Mouse (Mus musculus): ENCODE data around the gene Pirt. TPM values are rescaled to one million over a fixed set of nuclear protein-coding genes. Genes with fewer than 3 reads are reported as not detected.

Gene Pirt
- polyA plus RNA-seq, 1 experiment from 2014 or later: 0.12 TPM

- Histone ChIP-seq H3K4me2 (ENCODE audit: low read length) (no peak overlapping the region), H3K4me1 (replicated peaks; ENCODE audit: insufficient read depth, low read length) (no peaks in the 10 kb centered on the region), H3K27ac (no peak overlapping the region), H3K27me3 (ENCODE audit: insufficient read depth, low read length) (no peaks in the 10 kb centered on the region), H3K9ac (ENCODE audit: low read depth, low read length) (no peak overlapping the region), H3K9me3 (replicated peaks; ENCODE audit: low read length) (no peaks in the 10 kb centered on the region), H3K4me3 (replicated peaks; ENCODE audit: low read depth, low read length) (no peak overlapping the region), H3K36me3 (ENCODE audit: insufficient read depth, low read length) (no peaks in the 10 kb centered on the region)
- no peak for TF ChIP-seq CTCF (IDR thresholded peaks at IDR 0.05; ENCODE audit: low read depth)
- DNase-seq (ENCODE audit: low spot score): no peak
- no peak for ATAC-seq (replicated peaks; ENCODE audit: low FRiP score, low read depth)
- 100% methylated on average over 1 of the region's 1 CpGs for WGBS
These were observed 51.7 kb downstream of the Pirt start for GRCm38 (mm10) chr11:66963462-66963861.

DNA sequence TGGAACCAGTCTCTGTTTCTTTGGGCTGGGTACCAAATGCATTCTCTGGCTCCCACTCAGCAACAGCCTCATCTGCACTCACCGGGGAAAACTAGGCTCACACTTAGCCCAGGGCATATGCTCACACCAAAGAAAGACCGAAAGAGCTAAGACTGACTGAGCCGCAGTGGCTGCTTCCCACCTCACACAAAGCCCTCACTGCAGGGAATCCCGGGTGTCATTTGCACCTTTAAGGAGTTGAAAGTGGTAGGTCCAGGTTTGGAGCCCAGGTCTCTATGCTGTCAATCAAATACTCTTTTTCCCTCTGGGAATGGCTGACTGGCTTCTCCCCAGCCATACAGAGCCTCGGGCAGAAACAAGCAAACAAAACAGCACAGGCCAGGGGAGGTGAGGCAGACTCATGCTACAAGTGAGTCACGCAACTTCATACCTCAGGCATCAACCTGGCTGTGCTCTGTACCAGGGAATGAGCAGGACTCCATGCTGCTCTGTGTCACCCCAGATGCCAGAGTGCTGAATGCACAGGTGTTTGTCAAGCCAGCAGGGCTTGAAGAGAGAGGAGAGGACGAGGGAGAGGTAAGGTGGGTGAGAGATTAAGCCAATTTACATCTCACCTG, 54.8 kb downstream of the Pirt start:
- DNase-seq (ENCODE audit: low spot score): no peak
- WGBS: 15% methylated on average over 7 of the region's 7 CpGs
- TF ChIP-seq CTCF (IDR thresholded peaks at IDR 0.05; ENCODE audit: low read depth): no peak

GRCm38 (mm10) chr11:66968575-66968974, 56.8 kb downstream of the Pirt start:
- H3K9me3 ChIP-seq (replicated peaks; ENCODE audit: low read length): no peaks in the 10 kb centered on the region
- TF ChIP-seq CTCF (IDR thresholded peaks at IDR 0.05; ENCODE audit: low read depth): no peak
- H3K4me1 ChIP-seq (replicated peaks; ENCODE audit: insufficient read depth, low read length): no peaks in the 10 kb centered on the region
- ATAC-seq (replicated peaks; ENCODE audit: low FRiP score, low read depth): no peak
- H3K9ac ChIP-seq (ENCODE audit: low read depth, low read length): no peak overlapping the region
- no peak for DNase-seq (ENCODE audit: low spot score)
- no peaks in the 10 kb centered on the region for H3K36me3 ChIP-seq (ENCODE audit: insufficient read depth, low read length)
- no peaks in the 10 kb centered on the region for H3K27me3 ChIP-seq (ENCODE audit: insufficient read depth, low read length)
- 83% methylated on average over 1 of the region's 1 CpGs for WGBS
- no peak overlapping the region for H3K4me2 ChIP-seq (ENCODE audit: low read length)
- H3K27ac ChIP-seq: no peak overlapping the region
- no peak overlapping the region for H3K4me3 ChIP-seq (replicated peaks; ENCODE audit: low read depth, low read length)

More for the DNA sequence above, 54.8 kb downstream of the Pirt start:
- H3K27ac ChIP-seq: no peak overlapping the region
- ATAC-seq (replicated peaks; ENCODE audit: low FRiP score, low read depth): no peak
- no peaks in the 10 kb centered on the region for H3K27me3 ChIP-seq (ENCODE audit: insufficient read depth, low read length)
- H3K36me3 ChIP-seq (ENCODE audit: insufficient read depth, low read length): no peaks in the 10 kb centered on the region
- H3K4me1 ChIP-seq (replicated peaks; ENCODE audit: insufficient read depth, low read length): no peaks in the 10 kb centered on the region
- no peaks in the 10 kb centered on the region for H3K9me3 ChIP-seq (replicated peaks; ENCODE audit: low read length)
- H3K4me2 ChIP-seq (ENCODE audit: low read length): no peak overlapping the region
- H3K4me3 ChIP-seq (replicated peaks; ENCODE audit: low read depth, low read length): no peak overlapping the region
- H3K9ac ChIP-seq (ENCODE audit: low read depth, low read length): no peak overlapping the region

- WGBS: 74% methylated on average over 3 of the region's 3 CpGs
- no peaks in the 10 kb centered on the region for H3K4me1 ChIP-seq (replicated peaks; ENCODE audit: insufficient read depth, low read length)
- ATAC-seq (replicated peaks; ENCODE audit: low FRiP score, low read depth) (no peak), DNase-seq (ENCODE audit: low spot score) (no peak)
- H3K27ac ChIP-seq: no peak overlapping the region
- no peak overlapping the region for H3K9ac ChIP-seq (ENCODE audit: low read depth, low read length)
- no peak overlapping the region for H3K4me3 ChIP-seq (replicated peaks; ENCODE audit: low read depth, low read length)
- H3K36me3 ChIP-seq (ENCODE audit: insufficient read depth, low read length): no peaks in the 10 kb centered on the region
- no peaks in the 10 kb centered on the region for H3K27me3 ChIP-seq (ENCODE audit: insufficient read depth, low read length)
- no peaks in the 10 kb centered on the region for H3K9me3 ChIP-seq (replicated peaks; ENCODE audit: low read length)
- no peak overlapping the region for H3K4me2 ChIP-seq (ENCODE audit: low read length)
- TF ChIP-seq CTCF (IDR thresholded peaks at IDR 0.05; ENCODE audit: low read depth): no peak
These were observed 61.7 kb downstream of the Pirt start for GRCm38 (mm10) chr11:66973507-66973906.

DNA sequence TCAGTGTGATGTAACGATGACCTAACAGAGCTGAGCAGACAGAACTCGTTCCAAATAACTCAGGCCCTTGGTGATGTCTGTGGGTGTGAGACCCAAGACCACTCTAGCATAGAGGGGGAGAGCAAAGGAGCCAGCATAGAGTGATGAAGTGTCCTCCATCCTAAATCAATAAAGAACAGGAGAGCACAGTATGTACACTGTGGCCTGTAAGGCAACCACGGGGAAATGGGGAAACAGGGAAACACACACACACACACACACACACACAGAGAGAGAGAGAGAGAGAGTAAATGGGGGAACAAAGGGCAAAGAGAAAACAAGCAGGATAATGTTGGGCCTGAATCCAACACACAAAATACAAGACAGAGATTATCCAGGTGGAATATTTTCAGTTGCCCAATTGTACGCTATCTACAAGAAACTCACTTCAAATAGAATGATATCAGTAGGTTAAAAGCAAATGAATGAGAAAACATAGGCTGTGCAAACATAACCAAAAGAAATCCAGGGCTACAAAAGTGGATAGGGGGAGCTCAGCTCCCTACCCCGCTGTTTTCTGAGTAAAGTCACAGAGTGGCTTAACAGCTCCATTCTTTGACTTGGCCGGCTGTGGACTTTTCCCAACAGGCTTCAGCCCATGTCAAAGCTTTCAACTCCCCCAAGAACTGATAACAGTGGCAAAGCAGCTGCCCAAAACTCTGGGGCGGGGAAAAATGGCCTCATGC, 64.0 kb downstream of the Pirt start:
- no peak overlapping the region for H3K4me2 ChIP-seq (ENCODE audit: low read length)
- H3K4me3 ChIP-seq (replicated peaks; ENCODE audit: low read depth, low read length): no peak overlapping the region
- H3K4me1 ChIP-seq (replicated peaks; ENCODE audit: insufficient read depth, low read length): no peaks in the 10 kb centered on the region
- no peak overlapping the region for H3K27ac ChIP-seq
- DNase-seq (ENCODE audit: low spot score): no peak
- TF ChIP-seq CTCF (IDR thresholded peaks at IDR 0.05; ENCODE audit: low read depth): no peak
- no peak overlapping the region for H3K9ac ChIP-seq (ENCODE audit: low read depth, low read length)
- no peaks in the 10 kb centered on the region for H3K27me3 ChIP-seq (ENCODE audit: insufficient read depth, low read length)
- 91% methylated on average over 7 of the region's 7 CpGs for WGBS
- H3K9me3 ChIP-seq (replicated peaks; ENCODE audit: low read length): no peaks in the 10 kb centered on the region
- no peak for ATAC-seq (replicated peaks; ENCODE audit: low FRiP score, low read depth)
- H3K36me3 ChIP-seq (ENCODE audit: insufficient read depth, low read length): no peaks in the 10 kb centered on the region

Other genes with a start within 250 kb of the Pirt start
- gene Tmem238l, start 44.7 kb downstream of the Pirt start, polyA plus RNA-seq (2015; fragmentation: Nextera tagmentation; extraction: Ambion mirVana): 0.69 and 1.1 TPM in 2 replicates
- 1.5 and 1.8 TPM in 2 replicates for gene Tmem220, start 113.2 kb downstream of the Pirt start, polyA plus RNA-seq (2015; fragmentation: Nextera tagmentation; extraction: Ambion mirVana)
- 29.0 and 29.5 TPM in 2 replicates for gene Adprm, start 140.6 kb downstream of the Pirt start, polyA plus RNA-seq (2015; fragmentation: Nextera tagmentation; extraction: Ambion mirVana)
- 16.0 and 16.7 TPM in 2 replicates for gene Sco1, start 140.7 kb downstream of the Pirt start, polyA plus RNA-seq (2015; fragmentation: Nextera tagmentation; extraction: Ambion mirVana)
- 0.01 and 0.05 TPM in 2 replicates for gene Myh3, start 166.3 kb downstream of the Pirt start, polyA plus RNA-seq (2015; fragmentation: Nextera tagmentation; extraction: Ambion mirVana)